Mouse (Mus musculus) midbrain, embryonic 11.5 days (tissue): ENCODE results near the gene Ahnak. TPM values are rescaled to one million over a fixed set of nuclear protein-coding genes. Genes with fewer than 3 reads are reported as not detected.
"Not testable (repeated sequence)": the region's sequence is repeated elsewhere in the genome, so short reads cannot be mapped to it uniquely, and the experiment has no call there.

Experiments
- ATAC-seq: fragments of 200-750 bp; cut with Nextera tagmentation; 2 replicates; pipeline ENCODE4 v1.8.0; 2017; ENCODE audit warnings: moderate TSS enrichment, moderate library complexity; ENCODE audit not compliant: low FRiP score
- DNase-seq: peaks from one replicate; pipeline ENCODE4 v3.0.0; 2015; ENCODE audit warnings: low spot score; ENCODE audit errors: missing footprints
- H3K27ac ChIP-seq: fragments of 300-500 bp; sonication (generic); 2 replicates; pipeline ENCODE4 v1.5.1; 2014; ENCODE audit warnings: low read depth, low read length
- H3K27me3 ChIP-seq: fragments of 300-500 bp; sonication (generic); 2 replicates; pipeline ENCODE4 v1.6.1; 2014; ENCODE audit warnings: mild to moderate bottlenecking, low read length, moderate library complexity, mixed read lengths; ENCODE audit not compliant: control insufficient read depth, insufficient read depth
- H3K36me3 ChIP-seq: fragments of 300-500 bp; sonication (generic); 2 replicates; pipeline ENCODE4 v1.6.1; 2014; ENCODE audit warnings: mild to moderate bottlenecking, low read length, moderate library complexity, mixed read lengths; ENCODE audit not compliant: control insufficient read depth, insufficient read depth
- H3K4me1 ChIP-seq: fragments of 300-500 bp; sonication (generic); 2 replicates; pipeline ENCODE4 v1.6.1; 2014; ENCODE audit warnings: low read length; ENCODE audit not compliant: control insufficient read depth, insufficient read depth
- H3K4me2 ChIP-seq: fragments of 300-500 bp; sonication (generic); 2 replicates; pipeline ENCODE4 v1.6.1; 2014; ENCODE audit warnings: mild to moderate bottlenecking, moderate library complexity
- H3K4me3 ChIP-seq: fragments of 300-500 bp; sonication (generic); 2 replicates; pipeline ENCODE4 v1.5.1; 2014; ENCODE audit warnings: low read depth, low read length
- H3K9ac ChIP-seq: fragments of 300-500 bp; sonication (generic); 2 replicates; pipeline ENCODE4 v1.6.1; 2014; ENCODE audit warnings: low read length
- H3K9me3 ChIP-seq: fragments of 300-500 bp; sonication (generic); 2 replicates; pipeline ENCODE4 v1.6.1; 2016; ENCODE audit warnings: low read length; ENCODE audit not compliant: control insufficient read depth
- WGBS: fragments of 180-500 bp; shearing (Covaris S2); extraction: QIAGEN DNeasy Blood & Tissue Kit; methylation state at CpG from one replicate; pipeline ENCODE4 v1.1.7; 2014; 5-methylcytosine and 5-hydroxymethylcytosine counted together
- polyA plus RNA-seq: library from polyadenylated mRNA; unstranded; fragments of >200 nt; fragmentation: Nextera tagmentation; extraction: Ambion mirVana; gene quantifications from 2 replicates; pipeline ENCODE4 v1.2.1, GENCODE M21; 2014

Ahnak gene
- polyA plus RNA-seq, 1 experiment from 2014 or later, result 6.3 TPM

DNA sequence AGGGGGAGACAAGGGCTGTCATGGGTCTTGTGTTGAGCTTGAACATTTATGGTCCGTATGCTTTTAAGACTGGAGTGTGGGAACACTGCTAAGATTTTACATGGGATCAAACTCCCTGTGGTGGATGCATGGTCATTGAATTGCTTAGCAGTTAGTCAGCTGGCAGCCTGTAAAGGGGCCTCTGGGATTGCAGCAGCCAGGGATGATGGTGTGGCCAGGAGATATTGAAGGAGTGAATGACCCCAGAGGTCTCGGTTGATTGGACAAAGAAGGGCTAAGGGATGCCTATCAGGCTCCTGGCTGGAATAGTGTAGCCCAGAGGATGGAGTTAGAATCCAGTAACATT, 93.9 kb downstream of the Ahnak start:
- ATAC-seq, result peak; percentile 4; the same call in 1 of the 2 replicates
- Histone ChIP-seq H3K4me2 (peak overlapping the region; percentile 10; the same call in 1 of the 2 replicates), H3K4me1 (peaks cover 4% of the 10 kb centered on the region; the same call in 1 of the 2 replicates), H3K27me3 (no peaks in the 10 kb centered on the region), H3K9me3 (no peaks in the 10 kb centered on the region; the same call in 1 of the 2 replicates), H3K27ac (no peak overlapping the region), H3K36me3 (no peaks in the 10 kb centered on the region), H3K9ac (peak overlapping the region; percentile 38), H3K4me3 (no peak overlapping the region)
- WGBS, result 82% methylated on average over 2 of the region's 2 CpGs
- DNase-seq, result no peak

DNA sequence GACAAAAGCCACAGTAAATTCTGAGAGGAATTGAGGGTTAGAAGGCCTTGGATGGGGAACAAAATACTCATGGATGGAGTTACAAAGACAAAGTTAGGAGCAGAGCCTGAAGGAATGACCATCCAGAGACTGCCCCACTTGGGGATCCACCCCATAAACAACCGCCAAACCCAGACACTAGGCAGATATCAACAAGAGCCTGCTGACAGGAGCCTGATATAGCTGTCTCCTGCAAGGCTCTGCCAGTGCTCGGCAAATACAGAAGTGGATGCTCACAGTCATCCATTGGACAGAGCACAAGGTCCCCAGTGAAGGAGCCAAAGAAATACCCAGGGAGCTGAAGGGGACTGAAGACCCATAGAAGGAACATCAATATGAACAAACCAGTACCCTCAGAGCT, 94.8 kb downstream of the Ahnak start:
- not testable (repeated sequence) for H3K9me3 ChIP-seq, H3K4me2 ChIP-seq, H3K9ac ChIP-seq, DNase-seq, ATAC-seq, H3K4me3 ChIP-seq, H3K4me1 ChIP-seq, H3K27me3 ChIP-seq, H3K27ac ChIP-seq, H3K36me3 ChIP-seq
- 79% methylated on average over 2 of the region's 2 CpGs for WGBS

DNA sequence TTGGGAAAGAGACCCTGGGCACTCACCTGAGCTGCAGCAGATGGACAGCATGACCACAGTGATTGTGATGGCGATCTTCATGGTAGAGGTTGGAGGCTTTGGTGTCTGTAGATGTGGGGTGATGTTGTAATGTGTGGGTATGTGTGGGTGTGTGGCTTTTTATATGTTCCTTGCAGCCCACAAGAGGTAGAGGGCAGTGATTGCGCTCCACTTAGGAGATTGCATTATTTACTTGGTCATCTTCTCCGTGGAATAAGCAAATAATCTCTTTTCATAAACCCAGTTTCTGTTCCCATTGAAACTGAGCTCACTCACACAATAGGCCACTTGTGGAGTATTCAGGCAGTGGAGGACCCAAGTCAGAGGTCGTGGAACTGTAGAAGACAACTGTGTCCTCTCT, 98.7 kb downstream of the Ahnak start, which contains the start of gene Scgb1a1:
TSS of gene Scgb1a1 (minus strand) at position 138 of the 400 bp plus-strand sequence.
- WGBS, result 83% methylated on average over 4 of the region's 4 CpGs
- H3K9me3 ChIP-seq, result no peaks in the 10 kb centered on the region; the same call in 1 of the 2 replicates
- ATAC-seq (no peak), DNase-seq (no peak)
- no peaks in the 10 kb centered on the region for H3K4me1 ChIP-seq
- H3K4me2 ChIP-seq, result no peak within 1 kb of the TSS
- H3K36me3 ChIP-seq, result no peaks in the 10 kb centered on the region
- H3K27ac ChIP-seq, result no peak within 1 kb of the TSS
- no peak within 1 kb of the TSS for H3K9ac ChIP-seq
- H3K27me3 ChIP-seq, result no peaks in the 10 kb centered on the region
- H3K4me3 ChIP-seq, result no peak within 1 kb of the TSS

- H3K9me3 ChIP-seq, result no peaks in the 10 kb centered on the region; the same call in 1 of the 2 replicates
- 79% methylated on average over 4 of the region's 4 CpGs for WGBS
- H3K4me1 ChIP-seq, result no peaks in the 10 kb centered on the region
- ATAC-seq, result no peak
- no peak overlapping the region for H3K27ac ChIP-seq
- H3K4me2 ChIP-seq, result no peak overlapping the region
- H3K9ac ChIP-seq, result no peak overlapping the region
- H3K36me3 ChIP-seq, result no peaks in the 10 kb centered on the region
- H3K4me3 ChIP-seq, result no peak overlapping the region
- H3K27me3 ChIP-seq, result no peaks in the 10 kb centered on the region
- no peak for DNase-seq
These were observed 101.1 kb downstream of the Ahnak start for GRCm38 (mm10) chr19:9090191-9090590.

DNA sequence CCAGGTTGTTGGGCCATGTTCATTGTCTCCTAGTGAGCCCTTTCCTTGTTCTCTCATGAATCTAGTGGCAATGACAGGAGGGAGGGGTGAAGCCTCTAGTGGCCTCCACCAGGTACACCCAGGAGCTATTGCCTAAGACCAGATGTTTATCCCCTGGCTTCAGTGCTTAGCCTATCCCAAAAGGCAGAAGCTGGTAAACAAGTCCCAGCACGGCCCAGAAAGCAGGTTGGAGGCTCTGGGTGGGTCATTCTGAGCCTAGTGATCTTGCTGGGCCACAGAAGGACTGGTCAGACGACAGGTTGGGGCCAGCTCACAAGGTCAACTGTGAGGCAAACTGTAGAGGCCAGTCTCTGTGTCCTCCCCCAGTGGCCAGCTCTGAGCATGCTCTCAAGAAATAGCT, 101.6 kb downstream of the Ahnak start:
- Histone ChIP-seq H3K9me3 (no peaks in the 10 kb centered on the region; the same call in 1 of the 2 replicates), H3K36me3 (no peaks in the 10 kb centered on the region), H3K4me2 (no peak overlapping the region), H3K27me3 (no peaks in the 10 kb centered on the region), H3K27ac (no peak overlapping the region), H3K9ac (no peak overlapping the region), H3K4me3 (no peak overlapping the region), H3K4me1 (no peaks in the 10 kb centered on the region)
- WGBS, result 70% methylated on average over 2 of the region's 2 CpGs
- DNase-seq (no peak), ATAC-seq (no peak)

DNA sequence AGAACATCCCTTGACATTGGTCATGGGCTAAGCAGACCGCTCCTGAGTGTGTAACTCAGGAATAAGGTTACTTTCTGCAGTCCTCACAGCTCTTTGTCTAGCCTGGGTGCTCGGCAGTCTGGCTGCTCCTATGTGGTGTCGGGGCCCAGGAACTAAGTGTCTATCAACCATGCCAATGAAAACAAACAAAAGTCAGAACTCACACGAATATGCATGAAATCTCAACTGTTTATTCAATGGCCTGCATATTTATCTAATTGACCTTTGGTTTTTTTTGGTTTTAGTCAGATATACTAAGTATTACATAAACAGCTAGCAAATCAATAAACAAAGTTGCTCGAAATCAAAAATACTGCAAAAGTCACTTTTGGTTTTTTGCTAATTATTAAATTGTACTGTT, 106.0 kb downstream of the Ahnak start:
- Histone ChIP-seq H3K4me3 (no peak overlapping the region), H3K4me2 (no peak overlapping the region), H3K9ac (no peak overlapping the region), H3K4me1 (no peaks in the 10 kb centered on the region), H3K36me3 (no peaks in the 10 kb centered on the region), H3K9me3 (no peaks in the 10 kb centered on the region), H3K27me3 (no peaks in the 10 kb centered on the region), H3K27ac (no peak overlapping the region)
- DNase-seq (peak; percentile 26), ATAC-seq (no peak)
- 72% methylated on average over 5 of the region's 5 CpGs for WGBS

DNA sequence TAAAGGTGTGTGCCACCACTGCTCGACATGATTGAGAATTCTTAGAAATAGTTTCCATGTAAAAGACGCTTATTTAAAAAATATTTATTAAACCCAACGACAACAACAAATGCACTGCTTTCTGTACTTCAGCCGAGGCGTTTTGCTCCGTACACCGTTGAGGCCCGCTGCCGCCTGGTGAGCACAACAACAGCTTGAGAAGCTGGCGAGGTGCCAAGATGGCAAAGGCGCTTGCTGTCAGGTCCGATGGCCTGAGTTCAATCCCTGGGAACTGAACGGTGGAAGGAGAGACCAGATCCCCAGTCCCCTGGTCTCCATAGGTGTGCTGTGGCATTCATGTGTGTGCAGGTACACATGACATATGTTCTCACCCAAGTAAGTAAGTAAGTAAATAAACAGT, 108.4 kb downstream of the Ahnak start:
- H3K4me2 ChIP-seq, result no peak overlapping the region
- ATAC-seq, result no peak

GRCm38 (mm10) chr19:9099751-9100150, 110.7 kb downstream of the Ahnak start:
- Histone ChIP-seq H3K4me2 (no peak overlapping the region), H3K27me3 (no peaks in the 10 kb centered on the region), H3K36me3 (no peaks in the 10 kb centered on the region), H3K27ac (no peak overlapping the region), H3K9me3 (no peaks in the 10 kb centered on the region), H3K9ac (no peak overlapping the region), H3K4me3 (no peak overlapping the region), H3K4me1 (no peaks in the 10 kb centered on the region)
- 91% methylated on average over 8 of the region's 8 CpGs for WGBS
- no peak for ATAC-seq
- DNase-seq, result no peak

More for the DNA sequence above, 108.4 kb downstream of the Ahnak start:
- 92% methylated on average over 13 of the region's 13 CpGs for WGBS
- Histone ChIP-seq H3K4me1 (no peaks in the 10 kb centered on the region), H3K27ac (no peak overlapping the region), H3K9ac (no peak overlapping the region), H3K4me3 (no peak overlapping the region), H3K27me3 (no peaks in the 10 kb centered on the region), H3K9me3 (no peaks in the 10 kb centered on the region), H3K36me3 (no peaks in the 10 kb centered on the region)
- peak; percentile 71 for DNase-seq

DNA sequence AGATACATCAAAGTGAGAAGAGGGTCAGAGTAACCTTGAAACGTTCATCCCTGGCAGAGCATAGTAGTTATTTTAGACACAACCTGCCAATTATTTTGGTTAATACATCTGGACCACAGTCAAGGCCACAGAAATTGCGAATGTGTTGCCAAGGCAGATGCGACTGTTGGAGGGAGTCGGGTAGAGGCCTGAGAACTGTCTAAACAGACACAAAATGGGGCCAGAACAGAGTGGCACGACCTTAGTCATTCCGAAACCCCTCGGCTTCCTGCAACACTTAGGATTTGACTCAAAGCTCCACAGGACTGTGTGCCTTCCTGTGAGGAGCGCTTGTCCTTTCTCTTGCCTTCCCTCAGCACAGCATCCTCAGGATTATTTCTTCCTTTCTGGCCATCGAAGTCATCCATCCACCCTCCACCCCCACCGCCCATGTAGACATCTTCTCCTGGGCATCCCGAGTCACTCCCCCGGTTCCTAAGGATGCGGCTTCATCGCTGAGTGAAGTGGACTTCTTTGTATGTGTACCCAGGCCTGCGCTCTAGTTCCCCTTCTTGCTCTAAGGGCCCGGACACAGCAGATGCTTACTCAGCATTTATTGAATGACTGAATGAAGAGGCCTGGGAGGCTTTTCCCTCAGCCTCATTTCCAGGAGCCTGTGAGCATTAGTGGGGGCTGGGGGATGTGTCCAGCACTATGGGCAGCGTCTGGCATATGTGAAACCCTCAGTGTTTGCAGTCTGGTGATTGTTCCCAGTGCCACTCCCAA, 111.4 kb downstream of the Ahnak start:
- Histone ChIP-seq H3K9me3 (no peaks in the 10 kb centered on the region), H3K27ac (no peak overlapping the region), H3K27me3 (no peaks in the 10 kb centered on the region), H3K4me3 (no peak overlapping the region), H3K4me1 (no peaks in the 10 kb centered on the region), H3K9ac (no peak overlapping the region), H3K4me2 (no peak overlapping the region), H3K36me3 (no peaks in the 10 kb centered on the region)
- 89% methylated on average over 17 of the region's 17 CpGs for WGBS
- no peak for DNase-seq
- no peak for ATAC-seq
